ENCODE assay signal across 9 mouse cellular contexts in the genomic region with DNA sequence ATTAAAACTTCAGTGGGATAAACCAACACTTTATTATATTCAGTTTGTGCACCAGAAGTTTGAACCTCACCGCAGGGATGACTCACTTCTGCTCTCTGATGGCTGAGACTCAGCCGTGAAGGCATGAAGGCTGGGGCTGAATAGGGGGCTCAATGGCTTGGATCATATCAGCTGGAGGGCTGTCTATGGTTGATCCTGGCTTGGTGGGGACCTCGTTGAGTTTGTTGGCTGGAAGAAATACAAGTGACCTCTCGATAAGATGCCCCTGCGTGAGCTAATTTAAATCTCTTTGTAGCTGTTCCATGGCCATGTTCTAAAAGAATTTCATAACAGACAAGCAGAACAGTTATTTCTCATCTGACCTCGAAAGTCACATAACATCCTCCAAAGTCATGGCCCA.
"Had no signal": no experiment of that assay in that cellular context is flagged by ENCODE, and none has a peak within 500 bp of the region (broad histone marks: within the 10 kb centered on the region; RNA-seq: fewer than 3 reads in every experiment).

No protein-coding gene starts in this region.

- DNase-seq: lung, adult 2 months; lung, postnatal 14 days; lung, postnatal 36 days; right cerebral cortex, postnatal 14 days; right cerebral cortex, postnatal 4 days; spleen, adult 18-20 months; thymus, adult 18-20 months; thymus, postnatal 14 days; thymus, postnatal 36 days had no signal
